Mouse (Mus musculus) heart, embryonic 12.5 days (tissue): ENCODE results near the gene Ech1. TPM values are rescaled to one million over a fixed set of nuclear protein-coding genes. Genes with fewer than 3 reads are reported as not detected.

Experiments used
- ATAC-seq: fragments of 200-750 bp; cut with Nextera tagmentation; 2 replicates; pipeline ENCODE4 v1.8.0; 2017; ENCODE audit warnings: moderate TSS enrichment, moderate library complexity; ENCODE audit not compliant: insufficient number of reproducible peaks, low FRiP score
- H3K27ac ChIP-seq: fragments of 300-500 bp; sonication (generic); 2 replicates; pipeline ENCODE4 v1.5.1; 2016; ENCODE audit warnings: mild to moderate bottlenecking, moderate library complexity; ENCODE audit not compliant: poor library complexity, severe bottlenecking
- H3K27me3 ChIP-seq: fragments of 300-500 bp; sonication (generic); replicated peaks from 2 replicates; pipeline ENCODE4 v1.6.1; 2016; ENCODE audit warnings: mild to moderate bottlenecking, moderate library complexity
- H3K36me3 ChIP-seq: fragments of 300-500 bp; sonication (generic); 2 replicates; pipeline ENCODE4 v1.6.1; 2016; ENCODE audit warnings: mild to moderate bottlenecking, moderate library complexity
- H3K4me1 ChIP-seq: fragments of 300-500 bp; sonication (generic); replicated peaks from 2 replicates; pipeline ENCODE4 v1.6.1; 2016; ENCODE audit warnings: mild to moderate bottlenecking
- H3K4me2 ChIP-seq: fragments of 300-500 bp; sonication (generic); 2 replicates; pipeline ENCODE4 v1.6.1; 2016; ENCODE audit warnings: mild to moderate bottlenecking, moderate library complexity
- H3K4me3 ChIP-seq: fragments of 300-500 bp; sonication (generic); 2 replicates; pipeline ENCODE4 v1.5.1; 2016; ENCODE audit warnings: mild to moderate bottlenecking
- H3K9ac ChIP-seq: fragments of 300-500 bp; sonication (generic); 2 replicates; pipeline ENCODE4 v1.6.1; 2016; ENCODE audit warnings: mild to moderate bottlenecking, moderate library complexity
- H3K9me3 ChIP-seq: fragments of 300-500 bp; sonication (generic); replicated peaks from 2 replicates; pipeline ENCODE4 v1.6.1; 2016; ENCODE audit warnings: mild to moderate bottlenecking, moderate library complexity
- WGBS: fragments of 180-500 bp; shearing (Covaris S2); methylation state at CpG from one replicate; pipeline ENCODE4 v1.1.7; 2016; 5-methylcytosine and 5-hydroxymethylcytosine counted together
- polyA plus RNA-seq: library from polyadenylated mRNA; unstranded; fragments of >200 nt; fragmentation: Nextera tagmentation; extraction: Ambion mirVana; gene quantifications from 2 replicates; pipeline ENCODE4 v1.2.1, GENCODE M21; 2016

Gene Ech1
- polyA plus RNA-seq: 137 and 142 TPM in 2 replicates

- Histone ChIP-seq H3K4me2 (peak within 1 kb of the TSS; percentile 66), H3K9me3 (no peaks in the 10 kb centered on the region), H3K4me3 (peak within 1 kb of the TSS; percentile 53), H3K27me3 (no peaks in the 10 kb centered on the region), H3K36me3 (peaks cover 44% of the 10 kb centered on the region), H3K9ac (peak within 1 kb of the TSS; percentile 71), H3K27ac (peak within 1 kb of the TSS; percentile 78), H3K4me1 (peaks cover 30% of the 10 kb centered on the region)
- 2% methylated on average over 33 of the region's 33 CpGs for WGBS
- peak; percentile 87 for ATAC-seq
Observed at GRCm38 (mm10) chr7:28824941-28825685, at the start of gene Ech1. Ech1 (plus strand) TSS chr7:28825217.

GRCm38 (mm10) chr7:28778825-28779224 lies 46.2 kb upstream of the Ech1 start:
- ATAC-seq: no peak
- Histone ChIP-seq H3K27me3 (no peaks in the 10 kb centered on the region), H3K4me1 (peaks cover 26% of the 10 kb centered on the region), H3K36me3 (peaks cover 21% of the 10 kb centered on the region), H3K4me2 (no peak overlapping the region), H3K27ac (no peak overlapping the region), H3K9me3 (no peaks in the 10 kb centered on the region), H3K9ac (no peak overlapping the region), H3K4me3 (no peak overlapping the region)
- WGBS: 85% methylated on average over 9 of the region's 9 CpGs

- no peak overlapping the region for H3K9ac ChIP-seq
Observed at GRCm38 (mm10) chr7:28780067-28780658, 44.9 kb upstream of the Ech1 start.

GRCm38 (mm10) chr7:28780857-28781256 lies 44.2 kb upstream of the Ech1 start:
- no peak overlapping the region for H3K27ac ChIP-seq
- no peak for ATAC-seq
- 65% methylated on average over 7 of the region's 7 CpGs for WGBS

More at GRCm38 (mm10) chr7:28780067-28780658, 44.9 kb upstream of the Ech1 start:
- no peak overlapping the region for H3K27ac ChIP-seq
- peaks cover 26% of the 10 kb centered on the region for H3K4me1 ChIP-seq
- H3K4me2 ChIP-seq: no peak overlapping the region
- ATAC-seq: 0 out of 2 replicates have a peak, but pooled peaks have one; percentile 42
- H3K27me3 ChIP-seq: no peaks in the 10 kb centered on the region
- H3K9me3 ChIP-seq: no peaks in the 10 kb centered on the region
- H3K4me3 ChIP-seq: no peak overlapping the region
- peaks cover 30% of the 10 kb centered on the region for H3K36me3 ChIP-seq
- 47% methylated on average over 6 of the region's 6 CpGs for WGBS

GRCm38 (mm10) chr7:28781261-28781663 lies 43.8 kb upstream of the Ech1 start:
- Histone ChIP-seq H3K36me3 (peaks cover 36% of the 10 kb centered on the region), H3K9ac (0 out of 2 replicates have a peak overlapping the region, but pooled peaks have one; percentile 13), H3K27me3 (no peaks in the 10 kb centered on the region), H3K27ac (no peak overlapping the region), H3K4me3 (no peak overlapping the region), H3K9me3 (no peaks in the 10 kb centered on the region), H3K4me1 (peaks cover 26% of the 10 kb centered on the region), H3K4me2 (no peak overlapping the region)
- 89% methylated on average over 8 of the region's 8 CpGs for WGBS
- no peak for ATAC-seq

More at GRCm38 (mm10) chr7:28780857-28781256, 44.2 kb upstream of the Ech1 start:
- no peaks in the 10 kb centered on the region for H3K27me3 ChIP-seq
- no peak overlapping the region for H3K9ac ChIP-seq
- peaks cover 26% of the 10 kb centered on the region for H3K4me1 ChIP-seq
- H3K36me3 ChIP-seq: peaks cover 35% of the 10 kb centered on the region
- H3K4me2 ChIP-seq: no peak overlapping the region
- H3K9me3 ChIP-seq: no peaks in the 10 kb centered on the region
- H3K4me3 ChIP-seq: no peak overlapping the region

GRCm38 (mm10) chr7:28785161-28785560 lies 39.9 kb upstream of the Ech1 start:
- no peak for ATAC-seq
- Histone ChIP-seq H3K4me1 (peaks cover 31% of the 10 kb centered on the region), H3K4me3 (no peak overlapping the region), H3K4me2 (no peak overlapping the region), H3K9me3 (no peaks in the 10 kb centered on the region), H3K36me3 (peaks cover 41% of the 10 kb centered on the region), H3K27ac (no peak overlapping the region), H3K27me3 (no peaks in the 10 kb centered on the region), H3K9ac (no peak overlapping the region)
- 75% methylated on average over 5 of the region's 5 CpGs for WGBS

- no peak for ATAC-seq
- Histone ChIP-seq H3K27ac (no peak overlapping the region), H3K4me3 (no peak overlapping the region), H3K27me3 (no peaks in the 10 kb centered on the region), H3K9me3 (no peaks in the 10 kb centered on the region), H3K4me2 (no peak overlapping the region), H3K9ac (no peak overlapping the region), H3K36me3 (peaks cover 39% of the 10 kb centered on the region), H3K4me1 (peaks cover 8% of the 10 kb centered on the region)
- 92% methylated on average over 9 of the region's 9 CpGs for WGBS
Observed at GRCm38 (mm10) chr7:28787884-28788283, 37.1 kb upstream of the Ech1 start.

- Histone ChIP-seq H3K4me2 (no peak within 1 kb of the TSS), H3K27me3 (no peaks in the 10 kb centered on the region), H3K36me3 (peaks cover 34% of the 10 kb centered on the region), H3K4me3 (no peak within 1 kb of the TSS), H3K9ac (no peak within 1 kb of the TSS), H3K9me3 (no peaks in the 10 kb centered on the region), H3K4me1 (0 out of 2 replicates have a peak, but pooled peaks cover 7% of the 10 kb centered on the region), H3K27ac (no peak within 1 kb of the TSS)
- ATAC-seq: no peak
- WGBS: 40% methylated on average over 5 of the region's 5 CpGs
Observed at GRCm38 (mm10) chr7:28788307-28789195, 36.5 kb upstream of the Ech1 start, which contains the start of gene Rinl. Rinl (plus strand) TSS chr7:28788969.

- Histone ChIP-seq H3K27ac (no peak overlapping the region), H3K27me3 (no peaks in the 10 kb centered on the region), H3K4me3 (no peak overlapping the region), H3K36me3 (peaks cover 27% of the 10 kb centered on the region), H3K4me2 (no peak overlapping the region), H3K4me1 (0 out of 2 replicates have a peak, but pooled peaks cover 7% of the 10 kb centered on the region), H3K9me3 (no peaks in the 10 kb centered on the region), H3K9ac (no peak overlapping the region)
- WGBS: 73% methylated on average over 3 of the region's 3 CpGs
- no peak for ATAC-seq
Observed at GRCm38 (mm10) chr7:28789235-28789634, 35.8 kb upstream of the Ech1 start.

- H3K27ac ChIP-seq: no peak overlapping the region
- H3K9me3 ChIP-seq: no peaks in the 10 kb centered on the region
- 0 out of 2 replicates have a peak, but pooled peaks have one; percentile 36 for ATAC-seq
- H3K4me1 ChIP-seq: 0 out of 2 replicates have a peak, but pooled peaks cover 7% of the 10 kb centered on the region
- no peak overlapping the region for H3K4me2 ChIP-seq
- 52% methylated on average over 8 of the region's 8 CpGs for WGBS
- H3K4me3 ChIP-seq: no peak overlapping the region
- H3K36me3 ChIP-seq: peaks cover 17% of the 10 kb centered on the region; the same call in 1 of the 2 replicates
- H3K9ac ChIP-seq: no peak overlapping the region
- no peaks in the 10 kb centered on the region for H3K27me3 ChIP-seq
Observed at GRCm38 (mm10) chr7:28790066-28790806, 34.8 kb upstream of the Ech1 start.
